Mouse (Mus musculus) CD8-positive naive resting alpha-beta T cell, adult 2 months (primary cell): ENCODE measurements around the gene Il11ra1.
"Not testable (repeated sequence)": the region's sequence is repeated elsewhere in the genome, so short reads cannot be mapped to it uniquely, and the experiment has no call there.

ENCODE experiments used
- DNase-seq, 2 experiments: peaks; one replicate each; pipeline ENCODE4 v3.0.0; 2022; ENCODE audit warnings: low read depth in 2 of 2, low spot score in 2 of 2

Il11ra1 gene

DNA sequence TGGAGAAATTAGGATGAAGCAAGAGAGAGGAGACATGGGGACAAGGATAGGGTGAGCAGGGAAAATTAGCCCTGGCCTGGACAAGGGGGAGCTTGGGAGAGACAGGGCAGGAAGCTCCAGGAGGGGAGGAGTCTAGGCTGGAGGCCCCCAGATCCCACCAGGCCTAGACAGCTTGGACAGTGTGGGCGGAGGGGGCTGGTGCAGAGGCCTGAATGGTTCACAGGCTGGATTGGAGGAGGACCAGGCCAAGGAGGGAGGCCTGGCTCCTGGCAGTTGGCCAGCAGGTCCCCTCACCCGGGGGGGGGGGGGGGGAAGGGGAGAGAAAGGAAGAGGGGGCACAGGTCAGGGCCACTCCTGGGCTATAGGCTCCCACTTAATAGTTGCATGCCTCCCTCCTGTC is 20.5 kb upstream of the Il11ra1 start:
- no peak for DNase-seq

DNA sequence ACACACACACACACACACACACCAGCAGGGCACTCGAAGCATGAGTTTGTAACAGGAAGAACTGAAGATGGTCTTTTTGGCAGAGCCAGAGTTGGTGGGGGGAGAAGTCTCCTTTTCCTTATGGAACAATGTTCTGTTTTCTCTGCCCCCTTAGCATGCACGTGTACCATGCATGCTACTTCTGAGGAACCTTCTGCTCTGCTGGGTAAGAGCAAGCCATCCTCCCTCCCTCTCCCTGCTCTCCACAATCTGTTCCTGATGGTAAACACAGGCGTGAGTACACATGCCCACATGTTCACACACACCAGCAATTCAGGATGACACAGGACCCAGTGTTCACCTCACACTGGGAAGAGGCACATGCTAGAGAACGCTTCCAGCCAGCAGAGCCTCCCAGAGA is 18.6 kb upstream of the Il11ra1 start:
- no peak for DNase-seq

DNA sequence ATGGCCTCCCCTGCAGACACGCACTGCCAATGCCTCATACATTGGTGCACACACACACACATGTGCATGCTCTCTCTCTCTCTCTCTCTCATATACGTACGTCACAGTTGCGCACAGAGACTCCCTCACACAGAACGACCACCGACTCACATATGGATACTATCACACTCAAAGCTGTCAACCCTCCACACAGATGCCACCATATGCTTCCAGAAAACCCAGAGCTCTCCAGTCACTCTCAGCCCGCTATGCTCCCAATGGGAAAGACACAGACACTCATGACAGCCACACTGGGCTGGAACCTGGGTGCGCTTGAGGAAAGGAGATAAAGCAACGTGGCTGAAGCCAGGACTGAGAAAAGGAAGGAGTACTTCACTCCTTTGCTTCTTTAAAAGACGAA is 17.8 kb upstream of the Il11ra1 start:
- no peak for DNase-seq

DNA sequence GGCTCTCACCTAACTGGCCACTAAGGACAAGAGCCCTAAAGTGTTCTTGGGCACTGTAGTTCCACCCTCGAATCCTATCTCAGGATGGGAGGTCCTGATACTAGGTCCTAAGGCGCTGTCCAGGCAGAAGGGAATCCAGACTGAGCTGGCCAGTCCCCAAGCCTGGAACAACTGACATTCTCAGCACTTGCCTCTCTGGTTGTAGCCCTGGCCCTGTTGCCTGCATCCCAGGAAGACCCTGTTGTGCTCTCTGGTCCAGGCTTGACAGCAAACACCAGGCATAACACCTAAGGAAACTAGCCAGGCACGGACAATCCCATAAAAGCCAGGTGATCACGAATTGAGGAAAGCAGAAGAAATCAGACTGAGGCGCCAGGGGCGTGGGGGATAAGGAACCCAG is 17.0 kb upstream of the Il11ra1 start:
- no peak for DNase-seq

DNA sequence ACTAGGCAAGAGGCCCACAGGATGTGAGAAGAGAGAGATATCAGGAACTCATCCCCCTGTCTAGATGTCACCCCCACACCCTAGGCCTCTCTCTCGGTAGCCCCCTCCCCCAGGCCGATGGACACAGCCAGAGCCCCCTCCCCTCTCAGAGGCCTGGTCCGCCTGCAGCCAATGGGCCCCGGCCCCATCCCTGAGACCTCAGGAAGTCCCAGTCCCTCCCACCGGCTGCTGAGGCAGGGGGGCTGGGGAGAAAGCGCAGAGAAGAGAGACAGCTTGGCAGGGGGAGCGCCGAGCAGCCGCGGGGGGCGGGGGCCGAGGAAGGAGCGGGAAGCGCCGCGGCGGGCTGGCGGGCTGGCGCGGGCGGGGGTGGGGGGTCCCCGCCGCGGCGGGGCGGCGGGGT is 16.5 kb upstream of the Il11ra1 start:
- DNase-seq, result not testable (repeated sequence)

DNA sequence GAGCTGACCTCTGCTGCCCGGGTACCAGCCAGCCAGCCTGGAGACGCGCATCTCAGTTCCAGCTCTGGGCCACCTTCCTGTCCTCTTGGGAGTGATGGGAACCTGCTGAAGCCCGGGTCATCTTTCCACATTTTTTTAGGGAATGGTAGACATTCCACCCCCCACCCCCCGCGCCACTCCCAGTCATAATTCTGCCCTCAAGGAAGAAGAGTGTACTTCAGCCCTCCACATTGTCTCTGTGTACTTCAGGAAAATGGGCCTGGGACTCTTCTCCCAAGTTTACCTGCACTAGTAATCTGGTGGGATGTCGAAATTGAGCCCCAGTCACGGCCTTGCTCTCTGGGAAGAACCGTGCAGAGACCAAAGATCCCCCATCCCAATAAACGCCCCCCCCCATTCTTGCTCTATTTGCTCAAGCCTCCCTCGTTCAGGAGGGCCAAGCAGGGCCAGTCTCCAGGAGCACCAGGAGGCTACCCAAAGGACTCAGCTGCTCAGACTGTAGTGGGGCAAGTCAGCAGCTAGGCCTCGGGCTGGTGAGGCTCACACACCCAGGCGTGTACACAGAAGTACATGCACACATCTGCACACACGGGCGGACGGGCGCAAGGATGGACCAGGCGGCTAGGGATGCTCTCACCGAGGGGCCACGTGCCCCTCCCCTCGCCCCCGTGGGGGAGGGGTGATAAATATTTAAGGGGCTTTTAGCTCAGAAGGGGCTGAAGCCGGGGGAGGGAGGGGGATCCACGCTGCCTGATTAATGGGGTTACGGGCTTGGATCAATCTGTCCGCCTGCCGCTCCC is 15.5 kb upstream of the Il11ra1 start:
- not testable (repeated sequence) for DNase-seq

DNA sequence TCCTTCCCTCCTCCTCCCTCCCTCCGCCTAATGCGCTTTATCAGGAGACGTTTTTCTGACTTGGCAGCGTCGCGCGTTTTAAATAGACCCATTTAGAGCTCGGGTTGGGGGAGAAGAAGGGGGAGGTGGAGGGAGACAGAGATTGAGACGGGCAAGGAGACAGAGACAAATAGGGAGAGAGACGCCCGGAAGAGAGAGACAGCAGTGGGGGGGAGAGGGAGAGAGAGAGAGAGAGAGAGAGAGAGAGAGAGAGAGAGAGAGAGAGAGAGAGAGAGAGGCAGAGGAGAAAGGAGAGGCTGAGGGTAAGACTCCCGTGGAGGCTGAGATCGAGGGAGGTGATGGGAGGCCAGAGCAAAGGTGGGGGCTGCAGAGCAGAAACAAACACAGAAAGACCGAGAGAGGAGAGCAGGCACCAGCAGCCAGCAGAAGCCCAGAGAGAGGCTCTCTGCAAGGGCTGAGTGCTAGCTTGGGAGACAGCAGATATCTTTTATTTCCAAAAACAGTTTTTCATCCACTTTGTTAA is 14.8 kb upstream of the Il11ra1 start:
- DNase-seq, result not testable (repeated sequence)

DNA sequence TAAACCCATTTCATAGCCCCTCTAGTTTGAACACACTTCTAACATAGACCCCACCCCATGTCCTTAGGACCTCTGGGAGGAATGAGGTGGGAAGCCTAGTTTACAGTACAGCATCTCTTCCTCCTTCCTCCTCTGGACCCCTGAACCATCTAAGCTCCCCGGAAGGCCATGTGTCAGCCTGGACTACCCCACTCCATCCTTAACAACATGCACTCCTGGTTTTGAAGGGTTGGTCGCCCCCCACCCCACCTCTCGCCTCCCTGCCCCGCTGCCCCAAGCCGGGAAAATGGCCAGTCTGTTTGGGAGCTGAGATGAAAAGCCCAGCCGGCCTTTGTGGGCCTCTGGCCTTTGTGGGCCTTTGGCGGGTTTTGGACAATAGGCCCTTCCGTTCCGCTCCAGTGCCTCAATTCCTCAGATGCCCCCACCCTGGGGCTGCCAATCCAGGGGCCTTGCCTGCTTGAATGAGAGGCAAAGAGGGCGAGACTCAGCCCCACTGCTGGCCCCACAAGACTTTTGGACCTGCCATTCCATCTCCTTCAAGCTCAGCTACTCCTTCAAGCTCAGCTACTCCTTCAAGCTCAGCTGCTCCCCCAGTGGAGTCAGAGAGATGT is 13.8 kb upstream of the Il11ra1 start:
- DNase-seq, result not testable (repeated sequence)

DNA sequence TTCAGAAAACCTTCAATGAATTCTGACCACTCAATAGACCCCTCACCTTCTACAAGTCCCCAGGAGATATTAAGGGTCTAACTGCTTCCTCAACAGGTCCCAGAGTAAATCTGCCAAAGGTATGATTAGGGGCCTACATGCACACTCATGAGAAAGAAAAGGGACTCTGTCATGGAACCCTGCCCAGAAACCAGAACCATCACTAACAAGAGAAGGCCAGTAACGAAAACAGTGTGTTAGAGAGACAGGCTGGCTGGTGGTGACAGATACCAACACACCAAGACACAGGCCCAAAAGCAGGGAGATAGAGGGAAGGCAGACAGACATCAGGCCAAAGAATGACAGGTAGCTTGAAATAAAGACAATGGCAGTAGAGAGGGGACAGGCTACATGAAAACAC is 11.2 kb upstream of the Il11ra1 start:
- not testable (repeated sequence) for DNase-seq

DNA sequence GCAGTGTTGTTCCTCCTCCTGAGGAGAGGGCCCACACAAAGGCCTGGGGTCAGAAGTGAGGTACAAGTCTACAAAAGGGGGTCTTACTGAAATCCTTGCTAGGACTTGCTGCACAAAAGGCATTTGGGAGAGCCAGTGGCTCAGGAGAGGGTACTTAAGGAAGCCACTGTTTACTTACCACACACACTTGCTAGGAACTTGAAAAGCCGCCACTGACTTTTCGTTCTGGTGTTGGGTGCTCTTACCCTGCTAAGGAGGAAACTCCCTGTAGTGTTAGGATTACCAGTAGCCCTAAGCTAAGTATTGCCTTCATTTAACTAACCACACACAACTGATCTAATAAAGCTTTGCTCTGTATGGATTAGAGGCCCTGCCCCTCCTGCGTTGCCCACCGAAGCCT is 9.8 kb upstream of the Il11ra1 start:
- not testable (repeated sequence) for DNase-seq

DNA sequence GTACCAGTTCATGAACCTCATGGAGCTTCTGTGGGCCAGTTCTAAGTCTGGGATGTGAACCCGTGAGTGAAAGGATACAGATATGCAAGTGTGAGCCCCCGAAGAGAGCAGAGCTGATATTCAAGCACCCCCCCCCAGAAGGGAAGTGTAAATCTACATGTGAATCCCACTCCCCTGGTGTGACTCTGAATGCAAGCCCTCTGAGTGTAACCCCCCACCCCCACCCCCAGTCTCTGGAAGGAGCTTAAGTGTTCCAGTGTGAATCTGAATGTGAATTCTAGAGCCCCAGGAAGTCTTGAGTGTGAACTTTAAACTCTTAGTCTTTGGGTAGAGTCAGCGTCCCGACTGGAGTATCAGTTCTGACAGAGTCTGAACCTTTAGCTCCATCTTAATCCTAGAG is 6.3 kb upstream of the Il11ra1 start:
- DNase-seq, result not testable (repeated sequence)

DNA sequence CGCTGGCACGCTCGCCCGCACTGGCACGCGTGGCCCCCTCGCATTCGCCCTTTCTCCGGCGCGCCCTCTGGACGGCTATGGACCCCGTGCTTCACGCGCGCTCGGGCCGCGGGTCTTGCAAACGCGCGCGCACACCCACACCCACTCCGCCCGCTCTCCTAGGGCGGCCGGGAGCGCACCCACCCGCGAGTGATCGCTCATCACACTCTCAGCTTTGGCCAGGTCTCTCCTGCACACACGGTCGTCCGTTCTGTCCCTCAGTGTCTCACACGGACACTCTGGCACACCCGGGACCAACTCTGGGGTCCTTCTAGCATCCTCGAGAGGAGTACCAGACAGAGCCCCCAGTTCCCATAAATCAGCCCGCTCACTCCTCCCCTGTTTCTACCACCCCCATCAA is 4.0 kb upstream of the Il11ra1 start:
- DNase-seq, result not testable (repeated sequence)

DNA sequence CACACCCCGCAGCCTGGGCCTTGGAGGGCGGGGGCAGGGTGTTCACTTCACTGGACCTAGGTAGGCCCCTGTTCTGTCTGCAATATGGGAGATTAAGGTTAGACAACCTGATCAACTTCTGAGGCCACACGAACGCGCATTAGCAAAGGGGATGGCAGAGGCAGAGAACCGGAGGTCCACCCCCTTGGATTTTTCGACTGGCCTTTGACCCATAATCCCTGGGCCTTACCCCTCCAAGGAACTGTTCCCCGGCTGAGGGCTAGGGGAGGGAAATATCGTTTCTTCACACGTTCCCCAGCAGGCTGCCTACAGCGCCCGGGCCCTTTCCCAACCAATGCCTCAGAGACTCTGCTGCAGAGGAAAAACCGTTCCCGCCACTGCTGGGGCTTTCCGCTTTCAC is 3.3 kb upstream of the Il11ra1 start:
- DNase-seq, result not testable (repeated sequence)

DNA sequence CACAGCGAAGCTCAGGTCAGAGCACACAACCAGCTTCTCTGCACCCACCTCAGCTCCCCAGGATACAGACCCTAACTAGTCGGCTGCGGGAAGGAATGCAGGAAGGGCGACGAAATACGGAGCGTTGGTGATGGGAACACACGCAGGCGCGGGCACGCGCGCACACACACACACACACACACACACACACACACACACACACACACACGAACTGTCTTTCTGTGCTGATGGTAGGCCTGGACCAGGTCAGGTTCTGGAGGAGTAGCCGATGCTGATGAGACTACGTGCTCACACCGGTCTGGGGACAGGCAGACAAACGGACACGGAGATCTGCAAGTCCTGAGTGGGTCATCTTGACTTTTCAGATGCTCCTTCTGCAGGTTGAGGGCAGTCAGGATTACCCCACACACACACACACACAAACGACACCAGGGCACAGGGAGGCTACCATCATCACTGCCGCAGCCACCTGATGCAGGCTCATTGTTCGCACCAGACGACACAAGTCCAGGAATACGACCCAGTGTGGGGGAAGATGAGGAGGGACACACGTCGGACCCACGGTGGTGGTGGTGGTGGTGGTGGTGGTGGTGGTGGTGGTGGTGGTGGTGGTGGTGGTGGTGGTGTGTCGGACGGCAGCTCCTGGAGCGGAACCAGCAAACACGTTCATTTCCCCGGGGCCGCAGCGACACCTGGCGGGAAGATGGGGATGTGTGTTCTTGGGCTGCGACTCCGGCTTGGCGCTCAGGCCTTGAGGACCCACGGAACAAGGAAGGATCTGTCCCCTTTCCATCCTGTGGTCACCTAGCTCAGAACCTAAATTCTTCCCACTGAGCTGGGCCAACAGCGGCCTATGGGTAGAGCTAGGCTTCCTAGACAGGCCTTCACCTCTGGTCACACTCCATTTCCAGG is 2.6 kb upstream of the Il11ra1 start, which contains the start of gene Cntfr:
TSS of gene Cntfr (minus strand) at position 160 of the 912 bp plus-strand sequence.
- DNase-seq, result peak; percentile 56 to 66

DNA sequence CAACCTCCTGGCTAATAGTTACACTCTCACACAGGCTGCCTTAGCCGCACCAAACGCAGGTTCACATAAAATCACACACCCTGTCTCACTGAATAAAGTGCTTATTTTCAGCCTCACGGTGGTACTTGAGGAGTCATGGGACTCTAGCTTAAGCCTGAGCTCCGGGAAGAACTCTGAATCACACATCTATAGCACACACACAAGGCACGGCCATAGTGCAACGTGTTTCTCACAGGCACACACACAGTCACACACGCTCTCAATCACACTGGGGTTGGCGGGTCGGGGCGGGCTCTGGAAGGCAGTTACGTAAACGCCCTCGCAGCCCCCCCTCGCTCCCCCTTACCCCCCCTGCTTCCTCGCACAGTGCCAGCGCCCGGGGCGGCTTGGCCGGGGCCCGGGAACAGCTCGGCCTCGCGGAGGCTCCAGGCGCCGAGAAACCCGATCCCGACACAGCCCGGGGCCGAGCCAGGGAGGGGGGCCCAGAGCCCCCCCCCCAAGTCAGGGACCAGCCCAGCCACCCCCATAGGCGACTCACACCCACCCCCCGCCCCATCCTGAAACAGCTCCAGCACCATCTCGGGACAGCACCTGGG is 1.3 kb upstream of the Il11ra1 start:
- not testable (repeated sequence) for DNase-seq

DNA sequence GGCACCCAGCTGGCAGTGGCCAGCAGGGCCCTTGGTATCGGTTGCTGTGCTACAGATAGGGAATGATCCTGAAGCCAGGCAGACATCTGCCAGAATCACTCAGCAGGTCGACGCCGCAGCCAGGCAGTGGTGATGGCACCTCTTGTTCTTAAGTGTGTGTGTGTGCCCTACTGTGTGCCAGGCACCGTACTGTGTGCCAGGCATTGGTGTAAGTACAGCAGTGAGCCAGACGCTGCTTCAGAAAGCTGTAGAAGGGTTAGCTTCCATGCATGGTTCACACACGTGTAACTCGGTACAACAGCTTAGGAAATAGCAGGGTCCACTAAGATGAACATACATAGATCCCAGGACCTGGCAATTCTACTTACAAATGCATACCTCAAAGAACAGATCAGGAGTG is 435 bp downstream of the Il11ra1 start:
- not testable (repeated sequence) for DNase-seq

DNA sequence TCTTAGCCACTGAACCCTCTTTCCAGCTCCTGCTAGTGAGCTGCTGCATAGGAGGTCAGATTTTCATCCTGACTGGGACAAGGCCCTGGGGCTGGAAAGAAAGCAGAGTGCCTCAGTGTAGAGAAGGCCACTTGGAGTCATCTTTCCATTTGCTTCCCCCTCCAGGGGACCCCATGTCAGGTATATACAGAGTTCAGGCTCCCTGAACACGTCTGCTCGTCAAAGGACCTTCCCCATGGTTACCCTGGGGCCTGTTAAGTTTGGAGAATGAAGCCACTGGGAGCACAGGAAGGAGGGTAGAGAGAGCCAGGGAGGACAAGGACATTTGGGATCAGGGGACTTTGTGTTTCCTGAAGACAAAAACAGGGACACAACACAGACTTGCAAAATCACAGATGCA is 2.4 kb downstream of the Il11ra1 start:
- not testable (repeated sequence) for DNase-seq

DNA sequence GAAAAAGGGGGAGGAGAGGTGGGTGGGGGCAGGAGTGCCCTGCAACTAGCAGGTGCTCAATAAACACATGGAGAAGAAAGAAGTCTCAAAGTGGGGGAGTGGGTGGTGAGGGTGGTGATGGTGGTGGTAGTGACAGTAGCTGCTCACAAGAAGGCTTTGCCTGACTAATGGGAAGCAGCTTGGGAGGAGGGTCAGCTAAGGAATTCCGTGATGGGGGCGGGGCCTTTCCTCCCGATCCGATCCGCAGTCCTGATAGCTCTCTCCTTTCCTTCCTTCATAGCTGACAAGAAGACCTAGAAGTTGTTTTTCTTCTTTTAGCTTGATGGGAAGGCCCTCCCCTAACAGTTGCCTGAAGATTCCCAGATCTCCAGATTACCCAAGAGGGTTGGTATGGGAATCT is 4.9 kb downstream of the Il11ra1 start:
- no peak for DNase-seq

DNA sequence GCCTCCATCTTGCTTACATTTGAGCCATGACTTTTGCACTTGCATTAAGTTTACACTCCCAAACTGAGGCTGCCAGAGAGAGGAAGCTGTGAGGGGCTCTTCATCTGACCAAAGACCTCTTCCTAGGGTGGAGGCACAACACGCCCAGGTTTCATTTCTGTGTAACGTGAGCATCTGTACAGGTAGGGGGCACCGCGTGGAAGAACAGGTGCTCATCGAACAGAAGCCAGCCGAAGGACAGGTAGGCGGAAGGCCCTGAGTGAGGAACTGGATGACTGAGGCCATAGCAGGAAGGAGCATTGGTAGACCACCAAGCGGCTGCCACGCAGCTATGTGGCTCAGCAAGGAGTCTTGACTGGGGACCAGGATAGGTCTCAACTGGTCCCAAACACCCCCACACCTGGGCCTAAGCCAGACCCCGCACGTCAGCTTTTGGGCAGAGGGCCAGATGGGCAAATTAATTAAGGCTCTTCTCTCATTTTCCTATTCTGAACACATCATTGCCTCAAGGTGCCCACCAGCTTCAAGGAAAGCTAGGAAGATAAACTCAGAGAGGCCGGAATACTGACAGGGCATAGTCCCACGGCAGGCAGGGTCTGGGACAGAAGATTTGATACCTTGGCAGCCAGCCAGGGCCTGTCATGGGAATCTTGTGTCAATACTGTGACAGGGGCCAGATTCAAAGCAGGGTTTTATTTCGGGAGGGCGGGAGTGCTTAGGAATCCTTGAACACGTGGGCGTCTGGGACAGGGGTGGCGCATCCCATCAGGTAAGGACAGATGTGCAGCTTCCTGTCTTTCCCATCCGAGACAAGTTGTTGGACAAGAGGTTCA is 6.3 kb downstream of the Il11ra1 start:
- DNase-seq, result no peak

DNA sequence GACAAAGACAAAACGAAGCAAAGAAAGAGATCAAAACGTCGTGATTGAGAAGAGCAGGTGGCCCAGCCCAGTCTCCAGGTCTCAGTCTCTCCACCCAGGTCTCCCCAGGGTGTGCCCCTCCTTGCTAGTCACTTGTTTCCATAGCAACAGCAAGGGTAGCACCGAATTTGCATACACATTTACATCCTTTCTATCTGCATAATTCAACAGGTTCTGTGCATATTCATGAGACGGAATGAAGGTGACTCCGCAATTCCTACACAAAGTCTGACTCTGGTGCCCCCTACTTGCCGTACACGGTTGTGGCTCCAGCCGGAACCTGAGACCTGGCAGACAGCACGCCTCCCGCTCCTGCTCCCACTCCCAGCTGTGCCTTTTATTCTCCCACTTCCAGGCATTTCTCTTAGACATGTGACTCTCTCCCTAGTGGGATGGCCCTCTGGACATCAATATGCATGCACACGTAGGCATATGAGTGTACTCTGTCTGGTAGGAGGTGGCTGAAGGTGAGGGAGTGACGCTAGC is 7.3 kb downstream of the Il11ra1 start:
- DNase-seq, result peak; percentile 29 to 61
